Mouse (Mus musculus) heart, adult 2 months (tissue): Measurements from ENCODE around the gene Bbs10. TPM values are rescaled to one million over a fixed set of nuclear protein-coding genes. Genes with fewer than 3 reads are reported as not detected.
A peak's percentile ranks its signal among the peaks of the same experiment; 100 is the strongest.

Experiments
- DNase-seq, 2 experiments: peaks; one replicate each; pipeline ENCODE4 v3.0.0; 2021
- H3K27ac ChIP-seq: fragments of 200-600 bp; 2 replicates; pipeline ENCODE4 v1.8.1; 2022
- H3K27me3 ChIP-seq: fragments of 200-500 bp; 2 replicates; pipeline ENCODE4 v1.6.1; 2012; ENCODE audit warnings: mild to moderate bottlenecking, low read length, inconsistent platforms, mixed read lengths; ENCODE audit not compliant: control insufficient read depth, insufficient read depth
- H3K36me3 ChIP-seq: fragments of 200-500 bp; 2 replicates; pipeline ENCODE4 v1.6.1; 2012; ENCODE audit warnings: low read length, inconsistent platforms; ENCODE audit not compliant: control insufficient read depth, insufficient read depth
- H3K4me1 ChIP-seq: fragments of 200-500 bp; 2 replicates; pipeline ENCODE4 v1.6.1; 2011; ENCODE audit warnings: low read length; ENCODE audit not compliant: control insufficient read depth, insufficient read depth
- H3K4me3 ChIP-seq: fragments of 200-600 bp; 2 replicates; pipeline ENCODE4 v1.8.1; 2022
- H3K79me2 ChIP-seq: fragments of 200-500 bp; replicated peaks from 2 replicates; pipeline ENCODE4 v1.6.1; 2012; ENCODE audit warnings: mild to moderate bottlenecking, inconsistent platforms, low read length, moderate library complexity, mixed read lengths; ENCODE audit not compliant: control insufficient read depth, insufficient read depth
- H3K9ac ChIP-seq: fragments of 200-500 bp; 2 replicates; pipeline ENCODE4 v1.6.1; 2012; ENCODE audit warnings: low read depth, mild to moderate bottlenecking, control low read depth, inconsistent platforms, low read length, mixed read lengths
- CTCF ChIP-seq: fragments of 200-600 bp; IDR thresholded peaks from 2 replicates; pipeline ENCODE4 v1.8.1; 2022; ENCODE audit warnings: antibody characterized with exemption, mild to moderate bottlenecking, moderate library complexity
- EP300 ChIP-seq: fragments of 200-500 bp; IDR thresholded peaks from 2 replicates; pipeline ENCODE4 v1.6.1; 2011; ENCODE audit warnings: low read depth, low read length, control low read depth; ENCODE audit not compliant: insufficient read depth
- POLR2A ChIP-seq: fragments of 200-500 bp; IDR thresholded peaks from 2 replicates; pipeline ENCODE4 v1.6.1; 2011; ENCODE audit warnings: mild to moderate bottlenecking, low read depth, low read length, control low read depth; ENCODE audit not compliant: insufficient read depth
- WGBS: fragments of 180-500 bp; shearing (Covaris S2); methylation state at CpG from one replicate; pipeline ENCODE4 v1.1.7; 2018; 5-methylcytosine and 5-hydroxymethylcytosine counted together
- intact Hi-C: fragments of 180-260 bp; cut with DNase I; formaldehyde crosslinking; loops from one replicate; pipeline ENCODE4 v1.15.1; 2025
- polyA plus RNA-seq: library from polyadenylated mRNA; depleted of rRNA; stranded (reverse); fragments of >200 nt; gene quantifications from 2 replicates; pipeline ENCODE4 v1.2.3, GENCODE M21; 2012
- total RNA-seq, 2 experiments: library from RNA; stranded (reverse); gene quantifications; 2 replicates each; pipeline ENCODE4 v1.2.3; 2021

The Bbs10 gene
- total and polyA plus RNA-seq, 3 experiments = 1.1 to 2.7 (median 2.4) TPM

DNA sequence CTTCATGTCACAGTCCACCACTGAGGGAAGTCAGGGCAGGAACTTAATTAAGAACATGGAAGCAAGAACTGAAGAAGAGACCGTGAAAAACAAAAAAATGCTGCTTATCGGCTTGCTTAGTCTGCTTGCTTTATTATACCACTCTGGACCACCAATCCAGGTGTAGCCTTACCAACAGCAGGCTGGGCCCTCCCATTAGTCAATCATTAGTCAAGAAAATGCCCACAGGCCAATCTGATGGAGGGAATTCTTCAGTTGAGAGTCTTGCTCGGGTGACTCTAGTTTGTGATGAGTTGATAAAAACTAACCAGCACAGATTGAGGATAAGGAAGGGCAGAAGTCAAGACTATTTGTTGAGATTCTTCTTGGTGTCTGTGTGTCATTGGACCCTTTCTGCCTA lies 40.2 kb upstream of the Bbs10 start:
- no peaks in the 10 kb centered on the region for H3K27me3 ChIP-seq
- TF ChIP-seq EP300 (no peak), CTCF (no peak), POLR2A (no peak)
- no peak overlapping the region for H3K9ac ChIP-seq
- peaks cover 2% of the 10 kb centered on the region; the same call in 1 of the 2 replicates for H3K36me3 ChIP-seq
- intact Hi-C loops = no loop called here
- DNase-seq = no peak
- no peaks in the 10 kb centered on the region; the same call in 1 of the 2 replicates for H3K4me1 ChIP-seq
- H3K4me3 ChIP-seq = no peak overlapping the region
- no peaks in the 10 kb centered on the region for H3K79me2 ChIP-seq
- WGBS = 96% methylated on average over 3 of the region's 3 CpGs
- H3K27ac ChIP-seq = no peak overlapping the region

DNA sequence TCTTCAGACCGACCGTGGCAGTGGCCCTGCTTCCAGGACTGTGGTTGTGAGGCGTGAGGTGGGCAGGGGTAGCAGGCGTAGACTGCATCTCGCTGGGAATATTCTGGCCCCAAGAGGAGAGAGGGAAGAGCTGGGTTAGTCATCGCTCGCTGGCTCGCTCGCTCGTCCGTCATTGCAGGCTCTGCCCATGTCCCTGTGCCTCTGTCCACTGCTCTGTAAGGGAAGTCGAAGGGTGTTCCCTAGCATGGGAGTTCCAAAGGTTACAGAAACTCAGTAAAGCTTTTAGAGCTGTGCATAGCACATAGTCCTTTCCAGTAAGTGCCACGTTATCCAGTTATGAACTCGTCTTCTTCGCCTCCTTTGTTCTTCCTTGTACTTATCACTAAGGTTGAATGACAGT lies 26.8 kb upstream of the Bbs10 start:
- peak overlapping the region; percentile 50 for H3K27ac ChIP-seq
- 35% methylated on average over 15 of the region's 15 CpGs for WGBS
- H3K4me1 ChIP-seq = peaks cover 3% of the 10 kb centered on the region
- peak in 1 of 2 experiments; percentile 21 for DNase-seq
- 0 out of 2 replicates have a peak overlapping the region, but pooled peaks have one; percentile 5 for H3K4me3 ChIP-seq
- TF ChIP-seq EP300 = no peak
- no peak for TF ChIP-seq CTCF
- TF ChIP-seq POLR2A = no peak
- intact Hi-C loops = loop anchor here (2.0 to 5.0 kb wide), 2 partner anchors 44 to 297 kb away; no protein-coding TSS in a partner anchor
- no peak overlapping the region for H3K9ac ChIP-seq
- H3K27me3 ChIP-seq = no peaks in the 10 kb centered on the region
- no peaks in the 10 kb centered on the region for H3K79me2 ChIP-seq
- H3K36me3 ChIP-seq = peaks cover 14% of the 10 kb centered on the region

DNA sequence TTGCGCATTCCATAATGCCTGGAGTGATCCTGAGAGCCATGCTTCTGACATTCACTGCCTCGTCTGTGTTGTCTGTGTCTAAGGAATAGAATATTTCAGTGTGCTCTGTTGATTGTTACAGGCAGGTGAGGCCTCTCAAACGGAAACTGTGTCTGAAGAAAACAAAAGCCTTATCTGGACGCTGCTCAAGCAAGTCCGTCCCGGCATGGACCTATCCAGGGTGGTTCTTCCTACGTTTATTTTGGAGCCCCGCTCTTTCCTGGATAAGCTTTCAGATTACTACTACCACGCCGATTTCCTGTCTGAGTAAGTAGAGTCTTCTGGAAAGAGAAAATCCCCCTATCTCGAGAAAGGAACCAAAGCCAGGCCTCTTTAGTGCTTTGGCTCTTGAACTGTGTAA lies 25.6 kb upstream of the Bbs10 start:
- Histone ChIP-seq H3K9ac (no peak overlapping the region), H3K27me3 (no peaks in the 10 kb centered on the region), H3K4me1 (peaks cover 3% of the 10 kb centered on the region), H3K27ac (peak overlapping the region; percentile 50), H3K79me2 (no peaks in the 10 kb centered on the region), H3K4me3 (no peak overlapping the region), H3K36me3 (peaks cover 14% of the 10 kb centered on the region)
- TF ChIP-seq POLR2A (no peak), CTCF (no peak), EP300 (no peak)
- WGBS = 40% methylated on average over 11 of the region's 11 CpGs
- intact Hi-C loops = loop anchor here (2.0 to 5.0 kb wide), 2 partner anchors 46 to 298 kb away; no protein-coding TSS in a partner anchor
- peak in 1 of 2 experiments; percentile 14 for DNase-seq

DNA sequence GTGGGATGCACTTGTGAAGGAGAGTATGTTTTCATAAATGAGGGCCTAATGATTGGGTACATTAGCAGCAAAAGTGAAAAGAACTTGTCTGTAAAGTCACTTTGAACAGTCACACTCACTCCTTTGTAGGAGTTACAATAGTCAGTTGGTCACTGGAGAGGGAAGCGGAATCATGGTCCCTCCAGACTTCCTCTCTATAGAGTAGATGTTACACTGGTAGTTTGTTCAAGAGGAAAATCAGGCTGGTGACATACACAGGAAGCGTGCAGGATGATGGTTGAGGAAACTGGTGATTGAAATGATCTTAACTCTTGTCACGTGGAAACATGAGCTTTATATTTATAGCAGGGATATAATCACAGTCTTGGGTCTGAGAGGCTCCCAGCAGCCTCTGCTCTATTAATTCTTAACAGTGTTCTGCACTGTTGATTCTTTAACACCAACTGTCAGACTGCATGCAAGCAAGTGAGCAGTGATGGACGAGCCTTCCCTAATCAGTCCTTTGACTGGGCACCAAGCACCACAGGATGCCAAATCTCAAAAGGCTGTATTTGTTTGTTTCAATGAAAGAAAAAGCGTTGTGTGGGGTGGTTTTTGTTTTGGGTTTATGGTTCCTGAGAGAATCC lies 24.9 kb upstream of the Bbs10 start:
- no peaks in the 10 kb centered on the region for H3K27me3 ChIP-seq
- peaks cover 14% of the 10 kb centered on the region for H3K36me3 ChIP-seq
- intact Hi-C loops = loop anchor here (2.0 to 5.0 kb wide), 2 partner anchors 46 to 299 kb away; no protein-coding TSS in a partner anchor
- H3K4me1 ChIP-seq = peaks cover 3% of the 10 kb centered on the region
- WGBS = 43% methylated on average over 5 of the region's 5 CpGs
- no peak for DNase-seq
- peak overlapping the region; percentile 50 for H3K27ac ChIP-seq
- H3K4me3 ChIP-seq = no peak overlapping the region
- H3K79me2 ChIP-seq = no peaks in the 10 kb centered on the region
- H3K9ac ChIP-seq = no peak overlapping the region
- no peak for TF ChIP-seq CTCF
- TF ChIP-seq POLR2A = no peak
- no peak for TF ChIP-seq EP300

DNA sequence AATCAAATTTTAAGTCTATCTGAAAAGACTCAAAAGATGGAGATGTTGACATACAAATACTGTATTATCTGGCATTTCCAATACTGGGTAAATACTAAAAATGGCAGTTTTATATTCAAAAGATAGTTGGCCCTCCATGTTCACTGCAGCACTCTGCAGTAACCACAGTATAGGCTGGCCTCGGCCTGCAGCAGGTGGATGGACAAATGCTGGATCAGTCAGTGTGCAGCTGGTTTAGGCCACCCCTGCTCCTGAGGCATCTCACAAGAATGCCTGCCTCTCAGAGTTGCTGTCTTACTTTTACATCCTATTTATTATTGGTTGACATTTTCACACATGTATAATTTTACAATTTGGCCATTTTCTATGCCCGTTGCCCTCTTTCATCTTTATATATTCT lies 22.7 kb upstream of the Bbs10 start:
- DNase-seq = no peak
- intact Hi-C loops = no loop called here
- Histone ChIP-seq H3K4me3 (no peak overlapping the region), H3K27ac (no peak overlapping the region), H3K36me3 (peaks cover 14% of the 10 kb centered on the region), H3K4me1 (peaks cover 3% of the 10 kb centered on the region; the same call in 1 of the 2 replicates), H3K9ac (no peak overlapping the region), H3K79me2 (no peaks in the 10 kb centered on the region), H3K27me3 (no peaks in the 10 kb centered on the region)
- WGBS = 96% methylated on average over 2 of the region's 2 CpGs
- TF ChIP-seq POLR2A (no peak), EP300 (no peak), CTCF (no peak)

DNA sequence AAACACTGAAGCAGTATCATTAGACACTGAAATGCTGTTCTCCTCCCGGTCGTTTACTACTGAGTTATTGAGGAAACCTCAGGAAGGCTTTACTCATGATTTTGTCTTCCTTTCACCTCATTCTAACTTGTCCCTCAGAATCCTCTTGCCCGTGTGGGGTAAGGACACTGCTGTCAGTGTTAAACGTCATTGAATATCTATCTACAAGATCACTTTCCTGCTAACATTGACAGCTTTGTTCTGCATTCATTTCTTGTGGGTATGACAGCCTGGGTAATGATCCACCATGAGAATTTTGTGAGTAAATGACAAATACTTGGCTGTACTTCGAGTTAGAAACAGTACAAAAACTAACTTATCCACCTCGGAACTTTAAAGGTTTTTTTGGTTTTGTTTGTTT lies 848 bp upstream of the Bbs10 start:
- peak overlapping the region; percentile 71 for H3K4me3 ChIP-seq
- no peak overlapping the region for H3K9ac ChIP-seq
- H3K27ac ChIP-seq = no peak overlapping the region; the same call in 1 of the 2 replicates
- TF ChIP-seq EP300 (no peak), CTCF (no peak), POLR2A (no peak)
- intact Hi-C loops = loop anchor here (2.0 to 5.0 kb wide), 4 partner anchors 70 to 675 kb away; partner anchors contain the start of genes Krr1, Nap1l1 and Osbpl8
- no peaks in the 10 kb centered on the region for H3K4me1 ChIP-seq
- 26% methylated on average over 6 of the region's 6 CpGs for WGBS
- no peaks in the 10 kb centered on the region for H3K79me2 ChIP-seq
- no peak for DNase-seq
- peaks cover 3% of the 10 kb centered on the region; the same call in 1 of the 2 replicates for H3K36me3 ChIP-seq
- H3K27me3 ChIP-seq = no peaks in the 10 kb centered on the region
